Mouse (Mus musculus) CH12.LX (cell line): ENCODE measurements at regions not wholly inside any gene's neighbourhood (a gene's known extent, or its start where the extent isn't known, plus 50 kb on each side); places are given as distances from the start of the nearest gene placed in this dataset.

ENCODE experiments used
- BHLHE40 ChIP-seq: IDR thresholded peaks from 2 replicates; pipeline ENCODE4 v1.6.1; 2011; ENCODE audit warnings: mild to moderate bottlenecking, low read depth, low read length, improper control_type of control experiment
- CTCF ChIP-seq, 2 experiments: IDR thresholded peaks in 1 of 2; conservative IDR thresholded peaks in 1 of 2; 2 replicates each; pipeline ENCODE4 v1.5.1; 2011 to 2012; ENCODE audit warnings: low read depth in 2 of 2, low read length in 2 of 2, improper control_type of control experiment in 1 of 2, inconsistent platforms in 1 of 2, mild to moderate bottlenecking in 1 of 2, moderate library complexity in 1 of 2
- E2F4 ChIP-seq: IDR thresholded peaks from 2 replicates; pipeline ENCODE4 v1.6.1; 2011; ENCODE audit warnings: low read depth, low read length, improper control_type of control experiment; ENCODE audit not compliant: insufficient replicate concordance
- ETS1 ChIP-seq: conservative IDR thresholded peaks from 2 replicates; pipeline ENCODE4 v1.6.1; 2012; ENCODE audit warnings: low read depth, mild to moderate bottlenecking, inconsistent platforms, low read length, improper control_type of control experiment, moderate library complexity
- HCFC1 ChIP-seq: IDR thresholded peaks from 2 replicates; pipeline ENCODE4 v1.6.1; 2012; ENCODE audit warnings: low read depth, mild to moderate bottlenecking, inconsistent platforms, low read length, improper control_type of control experiment
- MAFK ChIP-seq: IDR thresholded peaks from 2 replicates; pipeline ENCODE4 v1.6.1; 2011; ENCODE audit warnings: low read length, improper control_type of control experiment; ENCODE audit not compliant: insufficient replicate concordance
- MAX ChIP-seq: IDR thresholded peaks from 2 replicates; pipeline ENCODE4 v1.6.1; 2011; ENCODE audit warnings: low read length, improper control_type of control experiment
- MAZ ChIP-seq: IDR thresholded peaks from 2 replicates; pipeline ENCODE4 v1.6.1; 2012; ENCODE audit warnings: low read depth, mild to moderate bottlenecking, inconsistent platforms, low read length, improper control_type of control experiment, moderate library complexity
- MEF2A ChIP-seq: IDR thresholded peaks from 2 replicates; pipeline ENCODE4 v1.6.1; 2014; ENCODE audit warnings: low read depth, mild to moderate bottlenecking, inconsistent platforms, low read length, improper control_type of control experiment, borderline replicate concordance
- NRF1 ChIP-seq: IDR thresholded peaks from 2 replicates; pipeline ENCODE4 v1.6.1; 2014; ENCODE audit warnings: low read depth, mild to moderate bottlenecking, inconsistent platforms, low read length, improper control_type of control experiment, moderate library complexity
- POLR2A ChIP-seq: IDR thresholded peaks from 2 replicates; pipeline ENCODE4 v1.6.1; 2011; ENCODE audit warnings: low read depth, mild to moderate bottlenecking, improper control_type of control experiment, low read length
- TCF12 ChIP-seq: IDR thresholded peaks from 2 replicates; pipeline ENCODE4 v1.6.1; 2014; ENCODE audit warnings: low read depth, mild to moderate bottlenecking, inconsistent platforms, low read length, improper control_type of control experiment
- USF1 ChIP-seq: IDR thresholded peaks from 2 replicates; pipeline ENCODE4 v1.6.1; 2014; ENCODE audit warnings: low read depth, mild to moderate bottlenecking, inconsistent platforms, low read length, improper control_type of control experiment

- TF ChIP-seq CTCF (conservative IDR thresholded peaks at IDR 0.05 in 1 of 2, IDR thresholded peaks at IDR 0.05 in 1 of 2; ENCODE audit: low read depth in 2 of 2, low read length in 2 of 2) (no peak), MAZ (no peak), NRF1 (no peak), TCF12 (no peak), E2F4 (no peak), POLR2A (no peak), MAX (no peak), HCFC1 (no peak), BHLHE40 (no peak), MAFK (no peak), ETS1 (no peak), USF1 (no peak), MEF2A (no peak)
Observed at GRCm38 (mm10) chr11:31560775-31561174, 110.9 kb downstream of the Bod1 start.
